Mouse (Mus musculus) forebrain, embryonic 11.5 days (tissue): ENCODE measurements around the gene Prdm11. TPM values are rescaled to one million over a fixed set of nuclear protein-coding genes. Genes with fewer than 3 reads are reported as not detected.
A peak's percentile ranks its signal among the peaks of the same experiment; 100 is the strongest.

Experiments
- ATAC-seq: fragments of 200-750 bp; cut with Nextera tagmentation; replicated peaks from 2 replicates; pipeline ENCODE4 v1.8.0; 2017; ENCODE audit warnings: moderate TSS enrichment; ENCODE audit not compliant: low FRiP score
- DNase-seq: peaks from one replicate; pipeline ENCODE4 v3.0.0-alpha.2; 2017; ENCODE audit warnings: low spot score
- H3K27ac ChIP-seq: fragments of 300-500 bp; sonication (generic); 2 replicates; pipeline ENCODE4 v1.5.1; 2014; ENCODE audit warnings: low read depth, low read length
- H3K27me3 ChIP-seq: fragments of 300-500 bp; sonication (generic); 2 replicates; pipeline ENCODE4 v1.6.1; 2014; ENCODE audit warnings: mild to moderate bottlenecking, low read length, mixed read lengths; ENCODE audit not compliant: control insufficient read depth, insufficient read depth
- H3K36me3 ChIP-seq: fragments of 300-500 bp; sonication (generic); 2 replicates; pipeline ENCODE4 v1.6.1; 2014; ENCODE audit warnings: mild to moderate bottlenecking, low read length, moderate library complexity, mixed read lengths; ENCODE audit not compliant: control insufficient read depth, insufficient read depth
- H3K4me1 ChIP-seq: fragments of 300-500 bp; sonication (generic); replicated peaks from 2 replicates; pipeline ENCODE4 v1.6.1; 2014; ENCODE audit warnings: low read length, mixed read lengths; ENCODE audit not compliant: control insufficient read depth, insufficient read depth
- H3K4me2 ChIP-seq: fragments of 300-500 bp; sonication (generic); 2 replicates; pipeline ENCODE4 v1.6.1; 2014; ENCODE audit warnings: low read depth, mild to moderate bottlenecking, low read length, moderate library complexity, mixed read lengths; ENCODE audit not compliant: severe bottlenecking
- H3K4me3 ChIP-seq: fragments of 300-500 bp; sonication (generic); 2 replicates; pipeline ENCODE4 v1.5.1; 2014; ENCODE audit warnings: low read depth, low read length
- H3K9ac ChIP-seq: fragments of 300-500 bp; sonication (generic); 2 replicates; pipeline ENCODE4 v1.6.1; 2014; ENCODE audit warnings: low read length
- H3K9me3 ChIP-seq: fragments of 300-500 bp; sonication (generic); 2 replicates; pipeline ENCODE4 v1.6.1; 2016; ENCODE audit warnings: low read length, mixed read lengths; ENCODE audit not compliant: control insufficient read depth
- WGBS: fragments of 180-500 bp; shearing (Covaris S2); extraction: QIAGEN DNeasy Blood & Tissue Kit; methylation state at CpG from one replicate; pipeline ENCODE4 v1.1.7; 2014; 5-methylcytosine and 5-hydroxymethylcytosine counted together
- polyA plus RNA-seq: library from polyadenylated mRNA; unstranded; fragments of >200 nt; fragmentation: Nextera tagmentation; extraction: Ambion mirVana; gene quantifications from 2 replicates; pipeline ENCODE4 v1.2.1, GENCODE M21; 2014

Gene Prdm11
- polyA plus RNA-seq, 1 experiment from 2014 or later: 1.8 TPM

GRCm38 (mm10) chr2:93013415-93014092 lies 32.4 kb downstream of the Prdm11 start:
- DNase-seq: no peak
- Histone ChIP-seq H3K9ac (peak overlapping the region; percentile 68; the same call in 1 of the 2 replicates), H3K4me1 (peaks cover 11% of the 10 kb centered on the region), H3K36me3 (no peaks in the 10 kb centered on the region; the same call in 1 of the 2 replicates), H3K4me3 (0 out of 2 replicates have a peak overlapping the region, but pooled peaks have one; percentile 62), H3K9me3 (no peaks in the 10 kb centered on the region), H3K27me3 (no peaks in the 10 kb centered on the region), H3K4me2 (peak overlapping the region; percentile 92; the same call in 1 of the 2 replicates), H3K27ac (0 out of 2 replicates have a peak overlapping the region, but pooled peaks have one; percentile 18)
- 66% methylated on average over 8 of the region's 8 CpGs for WGBS
- ATAC-seq: no peak

GRCm38 (mm10) chr2:93012976-93013375 lies 33.0 kb downstream of the Prdm11 start:
- Histone ChIP-seq H3K9ac (no peak overlapping the region), H3K4me1 (peaks cover 11% of the 10 kb centered on the region), H3K27ac (no peak overlapping the region), H3K27me3 (no peaks in the 10 kb centered on the region), H3K4me3 (no peak overlapping the region), H3K4me2 (no peak overlapping the region), H3K36me3 (no peaks in the 10 kb centered on the region; the same call in 1 of the 2 replicates), H3K9me3 (no peaks in the 10 kb centered on the region)
- WGBS: 97% methylated on average over 3 of the region's 3 CpGs
- no peak for DNase-seq
- no peak for ATAC-seq

- no peaks in the 10 kb centered on the region for H3K9me3 ChIP-seq
- H3K4me1 ChIP-seq: peaks cover 11% of the 10 kb centered on the region
- no peak overlapping the region for H3K4me2 ChIP-seq
- H3K36me3 ChIP-seq: no peaks in the 10 kb centered on the region; the same call in 1 of the 2 replicates
- no peak for DNase-seq
- H3K27ac ChIP-seq: no peak overlapping the region
- no peak overlapping the region for H3K9ac ChIP-seq
- no peaks in the 10 kb centered on the region for H3K27me3 ChIP-seq
- ATAC-seq: no peak
- no peak overlapping the region for H3K4me3 ChIP-seq
- WGBS: 92% methylated on average over 9 of the region's 9 CpGs
These were observed 34.0 kb downstream of the Prdm11 start for GRCm38 (mm10) chr2:93011933-93012332.

- no peak for ATAC-seq
- Histone ChIP-seq H3K27me3 (no peaks in the 10 kb centered on the region), H3K4me3 (no peak overlapping the region), H3K9ac (no peak overlapping the region), H3K4me2 (no peak overlapping the region), H3K4me1 (peaks cover 11% of the 10 kb centered on the region), H3K27ac (no peak overlapping the region), H3K9me3 (no peaks in the 10 kb centered on the region), H3K36me3 (no peaks in the 10 kb centered on the region; the same call in 1 of the 2 replicates)
- 94% methylated on average over 5 of the region's 5 CpGs for WGBS
- no peak for DNase-seq
These were observed 34.5 kb downstream of the Prdm11 start for GRCm38 (mm10) chr2:93011465-93011864.

- DNase-seq (no peak), ATAC-seq (no peak)
- Histone ChIP-seq H3K27me3 (no peaks in the 10 kb centered on the region), H3K4me3 (no peak overlapping the region), H3K36me3 (no peaks in the 10 kb centered on the region; the same call in 1 of the 2 replicates), H3K27ac (no peak overlapping the region), H3K9ac (no peak overlapping the region), H3K4me2 (no peak overlapping the region), H3K9me3 (no peaks in the 10 kb centered on the region), H3K4me1 (no peaks in the 10 kb centered on the region)
- 95% methylated on average over 3 of the region's 3 CpGs for WGBS
These were observed 37.8 kb downstream of the Prdm11 start for GRCm38 (mm10) chr2:93007967-93008685.

- Histone ChIP-seq H3K36me3 (no peaks in the 10 kb centered on the region), H3K9me3 (no peaks in the 10 kb centered on the region), H3K27me3 (no peaks in the 10 kb centered on the region), H3K27ac (no peak overlapping the region), H3K4me3 (no peak overlapping the region), H3K4me2 (no peak overlapping the region), H3K9ac (no peak overlapping the region), H3K4me1 (no peaks in the 10 kb centered on the region)
- WGBS: 78% methylated on average over 4 of the region's 4 CpGs
- ATAC-seq (no peak), DNase-seq (no peak)
These were observed 40.9 kb downstream of the Prdm11 start for GRCm38 (mm10) chr2:93005028-93005427.

- no peak for DNase-seq
- no peaks in the 10 kb centered on the region for H3K9me3 ChIP-seq
- no peak overlapping the region for H3K4me3 ChIP-seq
- H3K4me1 ChIP-seq: peaks cover 4% of the 10 kb centered on the region; the same call in 1 of the 2 replicates
- H3K27ac ChIP-seq: no peak overlapping the region
- H3K4me2 ChIP-seq: no peak overlapping the region
- WGBS: 92% methylated on average over 5 of the region's 5 CpGs
- ATAC-seq: no peak
- H3K9ac ChIP-seq: no peak overlapping the region
- no peaks in the 10 kb centered on the region for H3K27me3 ChIP-seq
- H3K36me3 ChIP-seq: no peaks in the 10 kb centered on the region; the same call in 1 of the 2 replicates
These were observed 54.0 kb downstream of the Prdm11 start for GRCm38 (mm10) chr2:92991976-92992375.

GRCm38 (mm10) chr2:92989593-92989992 lies 56.4 kb downstream of the Prdm11 start:
- H3K27ac ChIP-seq: no peak overlapping the region
- no peak for DNase-seq
- ATAC-seq: no peak
- H3K9ac ChIP-seq: no peak overlapping the region
- no peaks in the 10 kb centered on the region; the same call in 1 of the 2 replicates for H3K36me3 ChIP-seq
- no peaks in the 10 kb centered on the region for H3K9me3 ChIP-seq
- no peaks in the 10 kb centered on the region for H3K27me3 ChIP-seq
- no peak overlapping the region for H3K4me3 ChIP-seq
- H3K4me2 ChIP-seq: no peak overlapping the region
- WGBS: 88% methylated on average over 9 of the region's 9 CpGs
- H3K4me1 ChIP-seq: peaks cover 4% of the 10 kb centered on the region; the same call in 1 of the 2 replicates
